19 mouse cellular contexts compared by ENCODE assay signal in the genomic region with DNA sequence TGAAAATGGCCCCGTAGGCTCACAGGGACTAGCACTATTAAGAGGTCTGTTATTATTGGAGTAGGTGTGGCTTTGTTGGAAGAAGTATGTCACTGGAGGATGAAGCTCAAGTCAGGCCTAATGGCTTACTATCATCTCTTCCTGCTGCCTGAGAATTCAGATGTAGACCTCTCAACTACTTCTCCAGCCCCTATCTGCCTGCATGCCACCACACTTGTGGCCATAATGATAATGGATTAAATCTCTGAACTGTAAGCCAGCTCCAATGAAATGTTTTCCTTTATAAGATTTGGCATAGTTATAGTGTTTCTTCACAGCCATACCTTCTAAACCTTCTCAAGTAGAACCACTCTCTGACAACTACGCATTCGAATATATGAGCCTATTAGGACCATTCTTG. TPM values are rescaled to one million over a fixed set of nuclear protein-coding genes. Genes with fewer than 3 reads are reported as not detected.
DNase-seq lines count a peak whose midpoint lies in the region; TF ChIP-seq lines count a peak whose summit lies in the region.
"Had no signal": no experiment of that assay in that cellular context is flagged by ENCODE, and none has a peak within 500 bp of the region (broad histone marks: within the 10 kb centered on the region; RNA-seq: fewer than 3 reads in every experiment).

No protein-coding gene starts in this region.

- H3K27me3 ChIP-seq in MEL (ENCODE audit: control insufficient read depth in 1 of 2, insufficient read depth in 2 of 2, low read length in 2 of 2) = no peaks in the 10 kb centered on the region

- H3K9ac ChIP-seq in MEL (ENCODE audit: control insufficient read depth, low read depth, low read length, poor library complexity, severe bottlenecking) = no peak overlapping the region

- H3K27ac ChIP-seq in MEL (ENCODE audit: control insufficient read depth, low read depth, low read length) = no peak overlapping the region

- no peaks in the 10 kb centered on the region for H3K9me3 ChIP-seq in MEL (replicated peaks; ENCODE audit: insufficient read depth, low read length)
- H3K9me3 ChIP-seq: G1E had no signal

- intact Hi-C loops in left cerebral cortex, postnatal 36 days (cut with DNase I) = no loop called here

- peak in 1 of 2 experiments; percentile 53; a peak in 2 of 4 replicates for TF ChIP-seq EP300 in MEL (IDR thresholded peaks at IDR 0.05; ENCODE audit: low read depth in 1 of 2, low read length in 2 of 2)

- H3K79me2 ChIP-seq in MEL (ENCODE audit: control insufficient read depth, insufficient read depth, low read length, poor library complexity) = no peaks in the 10 kb centered on the region

- no peak overlapping the region for H3K4me3 ChIP-seq in MEL (ENCODE audit: control insufficient read depth in 1 of 2, insufficient read depth in 1 of 2, low read depth in 2 of 2, low read length in 2 of 2)

- TF ChIP-seq RAD21 in MEL (IDR thresholded peaks at IDR 0.05; ENCODE audit: low read depth, low read length) = no peak

- DNase-seq in MEL (ENCODE audit: low read depth, low spot score) (peak; percentile 46), MEL-GATA-1-ER (ENCODE audit: extremely low read depth, low read depth) (peak; percentile 9)
- no peak for DNase-seq in embryo, embryonic 11 days
- no peak for DNase-seq in left cerebral cortex, postnatal 36 days (ENCODE audit: low spot score in 2 of 2)
- DNase-seq: adrenal gland, adult 2 months; adrenal gland, adult 8-10 months; adrenal gland, postnatal 10 days; adrenal gland, postnatal 14 days; adrenal gland, postnatal 25 days; adrenal gland, postnatal 36 days; B cell, adult 2 months; cerebellum, adult 11 months; cerebellum, adult 11-12 months; cerebellum, adult 18-20 months; cerebellum, adult 2 months; cerebellum, adult 8-10 months had no signal

- TF ChIP-seq CTCF in MEL (IDR thresholded peaks at IDR 0.05 in 2 of 3, conservative IDR thresholded peaks at IDR 0.05 in 1 of 3; ENCODE audit: control insufficient read depth in 1 of 3, insufficient read depth in 1 of 3, low read depth in 2 of 3, low read length in 3 of 3, poor library complexity in 1 of 3, severe bottlenecking in 1 of 3) = no peak

- H3K36me3 ChIP-seq in MEL (ENCODE audit: control insufficient read depth in 1 of 2, insufficient read depth in 2 of 2, low read length in 2 of 2) = peaks cover 0 to 14% of the 10 kb centered on the region in 2 experiments; a peak in 2 of 4 replicates
- H3K36me3 ChIP-seq: G1E had no signal

- H3K4me1 ChIP-seq in MEL (ENCODE audit: control insufficient read depth in 1 of 2, insufficient read depth in 2 of 2, low read length in 2 of 2) = peaks cover 5 to 6% of the 10 kb centered on the region in 2 experiments; a peak in 2 of 4 replicates

- TF ChIP-seq POLR2A in MEL (IDR thresholded peaks at IDR 0.05; ENCODE audit: control insufficient read depth in 1 of 2, insufficient read depth in 1 of 2, low read depth in 1 of 2, low read length in 2 of 2, poor library complexity in 1 of 2) = no peak

TF ChIP-seq in MEL, 35 proteins besides CTCF, POLR2A, EP300 and RAD21:
- TF ChIP-seq KAT2A (conservative IDR thresholded peaks at IDR 0.05; ENCODE audit: low read depth, low read length) (no peak), JUND (IDR thresholded peaks at IDR 0.05; ENCODE audit: low read depth, low read length) (no peak), GATA1 (IDR thresholded peaks at IDR 0.05; ENCODE audit: low read depth, low read length) (peak; percentile 59), RCOR1 (IDR thresholded peaks at IDR 0.05; ENCODE audit: low read depth, low read length) (peak; percentile 66; the same call in 1 of the 2 replicates)

RNA-seq across cellular contexts. Expression of a gene that starts 27.0 kb away (rescaled TPM):
- 1.3 and 1.8 TPM in 2 replicates for total RNA-seq in MEL (2012; rRNA removed)
- 1 to 10 TPM in 1 of 2 experiments, not detected in 1; 2.4 TPM for polyA plus RNA-seq in MEL (2012; ENCODE audit: insufficient read depth in 1 of 2, insufficient read length in 2 of 2, low read depth in 1 of 2, low replicate concordance in 2 of 2, missing spikeins in 1 of 2)
- total RNA-seq in left cerebral cortex, postnatal 36 days (2021) = 10 to 100 TPM; 20.9 to 28.3 TPM
- total RNA-seq: CH12.LX had no signal
- polyA plus RNA-seq: C2C12, G1E had no signal

Comparison
In these comparisons a context has a peak if more than half of its experiments do, and no peak if none do; other contexts are left out.
1. DNase-seq: peak in MEL (single experiment) and MEL-GATA-1-ER (single experiment); none in embryo, embryonic 11 days (single experiment) and left cerebral cortex, postnatal 36 days (0 of 2).